Mouse (Mus musculus) intestine, postnatal 0 days (tissue): ENCODE measurements around the gene Rnpepl1. TPM values are rescaled to one million over a fixed set of nuclear protein-coding genes. Genes with fewer than 3 reads are reported as not detected.

Experiments
- ATAC-seq: fragments of 200-750 bp; cut with Nextera tagmentation; 2 replicates; pipeline ENCODE4 v1.8.0; 2017; ENCODE audit warnings: mild to moderate bottlenecking, moderate TSS enrichment, moderate library complexity
- H3K27ac ChIP-seq: fragments of 300-500 bp; sonication (generic); 2 replicates; pipeline ENCODE4 v1.5.1; 2014; ENCODE audit warnings: mild to moderate bottlenecking, low read depth, low read length, moderate library complexity
- H3K27me3 ChIP-seq: fragments of 300-500 bp; sonication (generic); replicated peaks from 2 replicates; pipeline ENCODE4 v1.6.1; 2014; ENCODE audit warnings: low read length, mixed read lengths; ENCODE audit not compliant: control insufficient read depth, insufficient read depth
- H3K36me3 ChIP-seq: fragments of 300-500 bp; sonication (generic); 2 replicates; pipeline ENCODE4 v1.6.1; 2014; ENCODE audit warnings: mild to moderate bottlenecking, moderate library complexity; ENCODE audit not compliant: control insufficient read depth, insufficient read depth
- H3K4me1 ChIP-seq: fragments of 300-500 bp; sonication (generic); replicated peaks from 2 replicates; pipeline ENCODE4 v1.6.1; 2014; ENCODE audit warnings: antibody characterized with exemption, low read length, mixed read lengths; ENCODE audit not compliant: control insufficient read depth, insufficient read depth
- H3K4me2 ChIP-seq: fragments of 300-500 bp; sonication (generic); replicated peaks from 2 replicates; pipeline ENCODE4 v1.6.1; 2014; ENCODE audit warnings: low read depth, mild to moderate bottlenecking, moderate library complexity
- H3K4me3 ChIP-seq: fragments of 300-500 bp; sonication (generic); 2 replicates; pipeline ENCODE4 v1.5.1; 2014; ENCODE audit warnings: low read depth, low read length
- H3K9ac ChIP-seq: fragments of 300-500 bp; sonication (generic); 2 replicates; pipeline ENCODE4 v1.6.1; 2014; ENCODE audit warnings: mild to moderate bottlenecking, low read depth, low read length
- H3K9me3 ChIP-seq: fragments of 300-500 bp; sonication (generic); 2 replicates; pipeline ENCODE4 v1.6.1; 2016; ENCODE audit warnings: mixed run types; ENCODE audit not compliant: control insufficient read depth
- CTCF ChIP-seq: sonication (generic); IDR thresholded peaks from 2 replicates; pipeline ENCODE4 v1.5.1; 2016; ENCODE audit warnings: low read depth, mild to moderate bottlenecking, control low read depth, antibody characterized with exemption, moderate library complexity
- WGBS: fragments of 180-500 bp; shearing (Covaris S2); extraction: QIAGEN DNeasy Blood & Tissue Kit; methylation state at CpG from one replicate; pipeline ENCODE4 v1.1.7; 2014; 5-methylcytosine and 5-hydroxymethylcytosine counted together
- polyA plus RNA-seq: library from polyadenylated mRNA; unstranded; fragments of >200 nt; fragmentation: Nextera tagmentation; extraction: Ambion mirVana; gene quantifications from 2 replicates; pipeline ENCODE4 v1.2.1, GENCODE M21; 2015

Gene Rnpepl1
- polyA plus RNA-seq, 1 experiment from 2014 or later = 75.0 TPM

DNA sequence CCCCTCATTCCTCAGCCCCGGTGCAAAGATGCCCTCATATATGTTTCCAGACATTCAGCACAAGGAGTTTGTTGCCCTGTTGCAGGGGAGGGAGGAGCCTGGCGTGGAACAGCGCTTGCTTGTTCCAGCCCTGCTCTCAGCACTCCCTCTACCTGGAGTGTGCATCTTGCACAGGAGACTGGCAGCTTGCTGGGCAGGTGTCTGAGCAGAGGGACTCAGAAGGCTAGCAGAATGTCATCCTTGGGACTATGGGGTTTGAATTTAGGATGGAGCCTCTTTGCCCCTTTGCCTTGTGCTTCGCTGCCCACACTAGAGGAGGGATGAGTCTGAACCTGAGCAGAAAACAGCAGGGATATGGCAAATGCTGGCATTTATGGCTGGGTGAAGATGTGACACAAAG, 29.2 kb downstream of the Rnpepl1 start:
- H3K4me1 ChIP-seq = peaks cover 3% of the 10 kb centered on the region; the same call in 1 of the 2 replicates
- H3K4me2 ChIP-seq = no peak overlapping the region
- ATAC-seq = no peak
- H3K9ac ChIP-seq = no peak overlapping the region
- WGBS = 97% methylated on average over 4 of the region's 4 CpGs
- peaks cover 56% of the 10 kb centered on the region for H3K36me3 ChIP-seq
- no peaks in the 10 kb centered on the region for H3K9me3 ChIP-seq
- no peak for TF ChIP-seq CTCF
- H3K27ac ChIP-seq = no peak overlapping the region
- no peak overlapping the region for H3K4me3 ChIP-seq
- no peaks in the 10 kb centered on the region for H3K27me3 ChIP-seq

DNA sequence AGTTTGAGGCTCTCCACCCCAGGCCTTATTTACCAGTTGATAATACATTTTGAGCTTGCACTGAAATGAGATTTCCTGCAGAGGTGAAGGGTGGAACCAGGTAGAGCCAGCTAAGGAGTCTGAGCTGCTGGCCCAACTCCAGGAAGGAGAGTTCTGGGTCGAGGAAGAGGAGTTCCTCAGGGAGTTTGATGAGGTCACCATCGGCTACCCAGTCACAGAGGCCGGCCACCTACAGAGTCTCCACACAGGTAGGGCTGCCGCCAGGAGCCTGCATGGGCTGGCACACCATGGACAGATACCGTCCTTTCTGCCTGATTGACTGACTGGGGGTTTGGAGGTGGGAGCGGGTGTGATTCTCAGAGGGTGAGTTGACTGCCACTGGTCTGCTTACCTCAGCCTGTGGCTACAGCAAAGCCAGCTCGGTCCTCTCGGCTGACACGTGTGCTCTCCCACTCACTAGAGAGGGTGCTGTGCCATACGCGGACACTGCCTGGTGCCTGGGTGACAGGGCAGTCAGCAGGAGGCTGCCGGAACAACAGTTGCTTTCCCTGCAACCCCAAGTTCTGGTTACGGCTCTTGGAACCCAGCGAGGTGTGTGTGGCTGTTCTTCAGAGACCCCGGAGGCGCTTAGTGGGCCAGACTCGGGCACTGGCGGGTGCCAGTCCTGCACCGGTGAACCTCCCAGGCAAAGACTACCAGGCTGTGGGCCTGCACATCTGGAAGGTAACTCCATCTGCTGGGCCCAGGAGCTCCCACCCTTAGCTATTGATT, 32.8 kb downstream of the Rnpepl1 start:
- Histone ChIP-seq H3K27ac (no peak overlapping the region; the same call in 1 of the 2 replicates), H3K9ac (no peak overlapping the region), H3K4me3 (no peak overlapping the region), H3K9me3 (no peaks in the 10 kb centered on the region), H3K4me1 (0 out of 2 replicates have a peak, but pooled peaks cover under 1% of the 10 kb centered on the region), H3K27me3 (no peaks in the 10 kb centered on the region), H3K4me2 (no peak overlapping the region), H3K36me3 (peaks cover 85% of the 10 kb centered on the region)
- TF ChIP-seq CTCF = no peak
- 92% methylated on average over 19 of the region's 19 CpGs for WGBS
- ATAC-seq = no peak

DNA sequence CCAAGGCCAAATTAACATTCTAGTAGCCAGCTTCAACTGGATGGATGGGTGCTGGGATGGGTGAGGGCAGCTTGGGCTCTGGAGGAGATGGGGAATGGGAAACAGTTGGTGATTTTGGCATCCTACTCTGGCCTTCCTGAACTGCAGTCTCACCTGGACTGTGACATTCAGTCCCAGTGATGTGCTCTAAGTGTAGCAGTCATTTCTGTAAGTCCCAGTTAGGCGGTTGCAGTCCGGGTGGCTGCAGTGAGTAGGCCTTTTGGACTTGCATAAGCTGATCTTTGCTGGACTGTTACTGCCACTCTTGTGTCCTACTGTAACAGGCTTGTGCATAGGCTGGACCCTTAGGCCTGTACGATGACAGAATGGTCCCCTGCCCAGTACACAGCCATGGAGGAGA, 37.4 kb downstream of the Rnpepl1 start:
- WGBS = 93% methylated on average over 3 of the region's 3 CpGs
- Histone ChIP-seq H3K9me3 (no peaks in the 10 kb centered on the region), H3K4me1 (0 out of 2 replicates have a peak, but pooled peaks cover 4% of the 10 kb centered on the region), H3K4me3 (no peak overlapping the region), H3K4me2 (no peak overlapping the region), H3K36me3 (peaks cover 55% of the 10 kb centered on the region), H3K27ac (no peak overlapping the region), H3K9ac (no peak overlapping the region), H3K27me3 (no peaks in the 10 kb centered on the region)
- TF ChIP-seq CTCF = no peak
- no peak for ATAC-seq

- peak; percentile 84 for TF ChIP-seq CTCF
- Histone ChIP-seq H3K4me1 (0 out of 2 replicates have a peak, but pooled peaks cover 4% of the 10 kb centered on the region), H3K36me3 (peaks cover 41% of the 10 kb centered on the region), H3K9ac (no peak overlapping the region), H3K27me3 (no peaks in the 10 kb centered on the region), H3K9me3 (no peaks in the 10 kb centered on the region), H3K4me2 (peak overlapping the region; percentile 70), H3K27ac (peak overlapping the region; percentile 52; the same call in 1 of the 2 replicates), H3K4me3 (peak overlapping the region; percentile 34)
- 42% methylated on average over 6 of the region's 6 CpGs for WGBS
- ATAC-seq = no peak
Measured at GRCm38 (mm10) chr1:92949426-92949825, 38.8 kb downstream of the Rnpepl1 start.

DNA sequence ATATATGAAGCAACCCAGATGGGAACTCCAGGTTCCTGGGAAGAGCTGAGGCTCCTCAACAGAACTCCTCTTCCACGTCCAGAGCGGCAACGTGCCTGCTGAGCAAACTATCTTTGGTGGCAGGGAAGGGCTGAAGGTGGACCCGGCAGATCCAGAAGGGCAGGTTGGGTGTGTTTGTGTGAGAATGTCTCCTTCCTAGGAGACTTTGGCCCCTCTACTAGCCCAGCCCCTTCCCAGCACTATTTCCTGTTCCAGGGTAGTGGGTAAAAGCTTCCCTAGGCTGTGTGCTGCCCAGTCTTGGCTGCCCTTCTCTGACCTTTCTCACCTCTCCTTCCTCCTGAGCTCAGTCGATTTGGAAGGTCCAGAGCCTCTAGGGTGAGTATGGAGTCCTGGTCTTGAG, 40.0 kb downstream of the Rnpepl1 start, which contains the start of gene Gpr35:
Gene Gpr35 (plus strand): TSS at position 259 of the 400 bp plus-strand sequence.
- H3K4me1 ChIP-seq = 0 out of 2 replicates have a peak, but pooled peaks cover 4% of the 10 kb centered on the region
- H3K36me3 ChIP-seq = peaks cover 30% of the 10 kb centered on the region
- H3K27ac ChIP-seq = peak within 1 kb of the TSS; percentile 70
- no peaks in the 10 kb centered on the region for H3K27me3 ChIP-seq
- WGBS = 39% methylated on average over 5 of the region's 5 CpGs
- H3K9me3 ChIP-seq = no peaks in the 10 kb centered on the region
- ATAC-seq = peak; percentile 89
- H3K4me3 ChIP-seq = peak within 1 kb of the TSS; percentile 34
- peak within 1 kb of the TSS; percentile 70 for H3K4me2 ChIP-seq
- H3K9ac ChIP-seq = peak within 1 kb of the TSS; percentile 34; the same call in 1 of the 2 replicates
- TF ChIP-seq CTCF = no peak

DNA sequence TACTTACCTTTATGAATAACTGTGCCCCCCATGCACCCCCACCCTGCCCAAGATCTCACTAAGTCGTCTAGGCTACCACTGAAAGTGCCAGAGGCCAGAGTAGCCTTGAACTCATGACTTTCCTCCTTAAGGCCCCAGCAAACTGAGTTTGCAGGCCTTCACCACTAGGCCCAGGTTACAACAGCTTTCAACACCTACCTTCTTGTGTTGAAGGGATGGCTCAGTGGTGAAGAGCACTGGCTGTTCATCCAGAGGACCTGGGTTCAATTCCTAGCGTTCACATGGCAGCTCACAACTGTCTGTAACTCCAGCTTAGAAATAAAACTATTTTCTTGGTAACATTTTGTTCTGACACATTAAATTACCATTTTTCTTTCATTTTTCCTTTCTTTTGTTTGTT, 43.1 kb downstream of the Rnpepl1 start:
- Histone ChIP-seq H3K27ac (no peak overlapping the region), H3K9ac (no peak overlapping the region), H3K36me3 (0 out of 2 replicates have a peak, but pooled peaks cover 5% of the 10 kb centered on the region), H3K4me2 (no peak overlapping the region), H3K27me3 (no peaks in the 10 kb centered on the region), H3K4me1 (0 out of 2 replicates have a peak, but pooled peaks cover under 1% of the 10 kb centered on the region), H3K4me3 (no peak overlapping the region), H3K9me3 (no peaks in the 10 kb centered on the region)
- 0 out of 2 replicates have a peak, but pooled peaks have one; percentile 2 for TF ChIP-seq CTCF
- ATAC-seq = no peak
- 62% methylated on average over 2 of the region's 2 CpGs for WGBS
